Mouse (Mus musculus): ENCODE measurements around the gene Timm9. TPM values are rescaled to one million over a fixed set of nuclear protein-coding genes. Genes with fewer than 3 reads are reported as not detected.
"Not testable (repeated sequence)": the region's sequence is repeated elsewhere in the genome, so short reads cannot be mapped to it uniquely, and the experiment has no call there.

The Timm9 gene
- polyA plus RNA-seq, 1 experiment from 2014 or later: 71.4 TPM

GRCm38 (mm10) chr12:71116411-71116810 lies 20.1 kb downstream of the Timm9 start:
- Histone ChIP-seq H3K4me3 (ENCODE audit: low read depth, low read length) (no peak overlapping the region), H3K27me3 (ENCODE audit: control insufficient read depth, insufficient read depth, low read length) (no peaks in the 10 kb centered on the region), H3K36me3 (ENCODE audit: control insufficient read depth, insufficient read depth, low read length) (no peaks in the 10 kb centered on the region), H3K4me1 (ENCODE audit: control insufficient read depth, insufficient read depth, low read length) (no peaks in the 10 kb centered on the region), H3K4me2 (no peak overlapping the region), H3K27ac (ENCODE audit: low read depth, low read length) (no peak overlapping the region), H3K9me3 (ENCODE audit: control insufficient read depth, low read length) (no peaks in the 10 kb centered on the region), H3K9ac (ENCODE audit: low read length) (no peak overlapping the region)
- DNase-seq (ENCODE audit: low spot score, missing footprints) (no peak), ATAC-seq (ENCODE audit: low FRiP score) (no peak)
- WGBS: 85% methylated on average over 5 of the region's 5 CpGs

GRCm38 (mm10) chr12:71113675-71114288 lies 22.7 kb downstream of the Timm9 start:
- Histone ChIP-seq H3K4me3 (ENCODE audit: low read depth, low read length) (no peak overlapping the region), H3K4me2 (no peak overlapping the region), H3K36me3 (ENCODE audit: control insufficient read depth, insufficient read depth, low read length) (no peaks in the 10 kb centered on the region), H3K9ac (ENCODE audit: low read length) (no peak overlapping the region), H3K9me3 (ENCODE audit: control insufficient read depth, low read length) (no peaks in the 10 kb centered on the region), H3K27me3 (ENCODE audit: control insufficient read depth, insufficient read depth, low read length) (no peaks in the 10 kb centered on the region), H3K4me1 (ENCODE audit: control insufficient read depth, insufficient read depth, low read length) (no peaks in the 10 kb centered on the region), H3K27ac (ENCODE audit: low read depth, low read length) (no peak overlapping the region)
- WGBS: 31% methylated on average over 12 of the region's 12 CpGs
- DNase-seq (ENCODE audit: low spot score, missing footprints): no peak
- no peak for ATAC-seq (ENCODE audit: low FRiP score)

- DNase-seq (ENCODE audit: low spot score, missing footprints) (no peak), ATAC-seq (ENCODE audit: low FRiP score) (no peak)
- no peak overlapping the region for H3K27ac ChIP-seq (ENCODE audit: low read depth, low read length)
- no peak overlapping the region for H3K4me2 ChIP-seq
- no peak overlapping the region for H3K9ac ChIP-seq (ENCODE audit: low read length)
- H3K27me3 ChIP-seq (ENCODE audit: control insufficient read depth, insufficient read depth, low read length): no peaks in the 10 kb centered on the region
- 87% methylated on average over 10 of the region's 10 CpGs for WGBS
- no peak overlapping the region for H3K4me3 ChIP-seq (ENCODE audit: low read depth, low read length)
- no peaks in the 10 kb centered on the region for H3K9me3 ChIP-seq (ENCODE audit: control insufficient read depth, low read length)
- H3K36me3 ChIP-seq (ENCODE audit: control insufficient read depth, insufficient read depth, low read length): no peaks in the 10 kb centered on the region
- no peaks in the 10 kb centered on the region for H3K4me1 ChIP-seq (ENCODE audit: control insufficient read depth, insufficient read depth, low read length)
Measured at GRCm38 (mm10) chr12:71113074-71113473, 23.4 kb downstream of the Timm9 start.

DNA sequence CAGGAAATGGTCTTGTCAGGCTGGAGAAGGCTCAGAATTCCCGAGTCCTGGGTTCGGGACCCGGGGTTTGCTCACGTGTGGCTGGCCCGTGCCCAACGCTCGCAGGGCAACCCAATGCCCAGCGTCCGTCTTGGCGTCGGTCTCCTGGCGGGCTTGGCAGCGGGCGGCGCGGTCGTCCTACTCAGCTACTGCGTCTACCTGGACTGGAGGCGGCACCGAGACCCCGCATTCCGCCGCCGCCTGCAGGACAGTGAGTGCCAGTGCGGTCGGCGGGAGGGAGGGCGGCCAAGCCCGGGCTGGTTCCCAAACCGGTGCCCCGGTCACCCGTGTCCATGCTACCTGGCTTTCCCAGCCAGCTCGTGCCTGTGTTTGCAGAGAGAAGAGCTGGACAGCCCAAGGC lies 25.2 kb downstream of the Timm9 start, which contains the start of gene Tomm20l:
TSS of gene Tomm20l (plus strand) at position 98 of the 400 bp plus-strand sequence.
- no peaks in the 10 kb centered on the region for H3K4me1 ChIP-seq (ENCODE audit: control insufficient read depth, insufficient read depth, low read length)
- H3K27me3 ChIP-seq (ENCODE audit: control insufficient read depth, insufficient read depth, low read length): no peaks in the 10 kb centered on the region
- 9% methylated on average over 33 of the region's 33 CpGs for WGBS
- H3K4me3 ChIP-seq (ENCODE audit: low read depth, low read length): peak within 1 kb of the TSS; percentile 17; the same call in 1 of the 2 replicates
- ATAC-seq (ENCODE audit: low FRiP score) (no peak), DNase-seq (ENCODE audit: low spot score, missing footprints) (peak; percentile 87)
- peak within 1 kb of the TSS; percentile 27; the same call in 1 of the 2 replicates for H3K9ac ChIP-seq (ENCODE audit: low read length)
- H3K9me3 ChIP-seq (ENCODE audit: control insufficient read depth, low read length): no peaks in the 10 kb centered on the region
- H3K36me3 ChIP-seq (ENCODE audit: control insufficient read depth, insufficient read depth, low read length): no peaks in the 10 kb centered on the region
- H3K4me2 ChIP-seq: peak within 1 kb of the TSS; percentile 38; the same call in 1 of the 2 replicates
- H3K27ac ChIP-seq (ENCODE audit: low read depth, low read length): no peak within 1 kb of the TSS

DNA sequence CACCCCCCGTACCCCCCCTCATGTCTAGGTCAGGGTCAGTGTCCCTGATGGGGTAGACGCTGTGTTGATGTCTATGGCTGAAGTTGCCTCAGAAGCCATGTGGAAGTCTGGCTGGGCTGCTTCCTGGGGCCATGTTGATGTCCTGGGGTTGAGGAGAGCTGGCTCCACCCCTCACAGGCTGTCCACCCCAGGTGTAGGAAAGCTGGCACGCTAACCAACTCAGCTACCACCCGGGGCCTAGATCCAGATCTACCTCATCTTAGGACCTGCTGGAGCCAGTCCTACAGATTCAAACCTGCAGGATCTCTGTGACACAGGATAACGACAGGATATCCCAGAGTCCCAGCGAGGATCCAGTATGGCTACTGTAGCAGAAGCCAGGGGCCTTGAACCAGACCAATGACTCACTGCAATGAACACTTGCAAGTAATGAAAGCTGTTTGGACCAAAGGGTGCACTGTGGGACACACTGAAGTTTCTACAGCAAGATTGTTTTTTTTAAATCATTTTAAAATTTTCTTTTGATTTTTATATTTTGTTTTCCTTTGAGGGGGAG lies 29.2 kb downstream of the Timm9 start:
- Histone ChIP-seq H3K4me3 (ENCODE audit: low read depth, low read length) (no peak overlapping the region), H3K9ac (ENCODE audit: low read length) (no peak overlapping the region), H3K4me2 (no peak overlapping the region), H3K27me3 (ENCODE audit: control insufficient read depth, insufficient read depth, low read length) (no peaks in the 10 kb centered on the region), H3K4me1 (ENCODE audit: control insufficient read depth, insufficient read depth, low read length) (no peaks in the 10 kb centered on the region), H3K9me3 (ENCODE audit: control insufficient read depth, low read length) (no peaks in the 10 kb centered on the region), H3K27ac (ENCODE audit: low read depth, low read length) (no peak overlapping the region), H3K36me3 (ENCODE audit: control insufficient read depth, insufficient read depth, low read length) (no peaks in the 10 kb centered on the region)
- ATAC-seq (ENCODE audit: low FRiP score) (no peak), DNase-seq (ENCODE audit: low spot score, missing footprints) (no peak)
- WGBS: 92% methylated on average over 6 of the region's 6 CpGs

GRCm38 (mm10) chr12:71104275-71104674 lies 32.2 kb downstream of the Timm9 start:
- not testable (repeated sequence) for H3K27me3 ChIP-seq (ENCODE audit: control insufficient read depth, insufficient read depth, low read length); H3K27ac ChIP-seq (ENCODE audit: low read depth, low read length); H3K4me1 ChIP-seq (ENCODE audit: control insufficient read depth, insufficient read depth, low read length); H3K4me3 ChIP-seq (ENCODE audit: low read depth, low read length); H3K9me3 ChIP-seq (ENCODE audit: control insufficient read depth, low read length); H3K36me3 ChIP-seq (ENCODE audit: control insufficient read depth, insufficient read depth, low read length); DNase-seq (ENCODE audit: low spot score, missing footprints); H3K9ac ChIP-seq (ENCODE audit: low read length); ATAC-seq (ENCODE audit: low FRiP score); H3K4me2 ChIP-seq
- 92% methylated on average over 4 of the region's 4 CpGs for WGBS

DNA sequence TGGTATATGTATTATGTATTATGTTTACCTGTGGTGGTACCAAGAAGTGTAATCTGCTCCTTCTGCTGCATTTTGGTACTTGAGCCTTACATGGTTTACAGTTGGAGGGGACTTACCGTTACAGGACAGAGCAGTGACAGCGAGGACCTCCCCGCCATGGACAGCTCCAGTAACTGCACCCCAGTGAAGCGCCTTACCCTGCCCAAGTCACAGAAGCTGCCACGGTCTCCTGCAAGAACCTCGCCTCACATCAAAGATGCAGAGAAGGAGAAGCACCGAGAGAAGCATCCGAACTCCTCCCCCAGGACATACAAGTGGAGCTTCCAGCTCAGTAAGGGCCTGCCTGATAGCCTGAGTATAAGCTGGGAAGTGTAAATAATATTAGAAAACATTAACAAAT lies 50.2 kb downstream of the Timm9 start:
- no peak overlapping the region for H3K9ac ChIP-seq (ENCODE audit: low read length)
- ATAC-seq (ENCODE audit: low FRiP score) (no peak), DNase-seq (ENCODE audit: low spot score, missing footprints) (no peak)
- WGBS: 92% methylated on average over 8 of the region's 8 CpGs
- peaks cover 2% of the 10 kb centered on the region; the same call in 1 of the 2 replicates for H3K36me3 ChIP-seq (ENCODE audit: control insufficient read depth, insufficient read depth, low read length)
- no peak overlapping the region for H3K4me3 ChIP-seq (ENCODE audit: low read depth, low read length)
- H3K27ac ChIP-seq (ENCODE audit: low read depth, low read length): no peak overlapping the region
- H3K4me1 ChIP-seq (ENCODE audit: control insufficient read depth, insufficient read depth, low read length): no peaks in the 10 kb centered on the region
- H3K4me2 ChIP-seq: no peak overlapping the region
- H3K9me3 ChIP-seq (ENCODE audit: control insufficient read depth, low read length): no peaks in the 10 kb centered on the region
- no peaks in the 10 kb centered on the region for H3K27me3 ChIP-seq (ENCODE audit: control insufficient read depth, insufficient read depth, low read length)

Other genes with a start within 250 kb of the Timm9 start
- 275 and 291 TPM in 2 replicates for gene Actr10, start 198.8 kb downstream of the Timm9 start, polyA plus RNA-seq (2014; fragmentation: Nextera tagmentation; extraction: Ambion mirVana)
- 654 and 676 TPM in 2 replicates for gene Psma3, start 162.1 kb downstream of the Timm9 start, polyA plus RNA-seq (2014; fragmentation: Nextera tagmentation; extraction: Ambion mirVana)
- gene Arid4a, start 120.7 kb downstream of the Timm9 start, polyA plus RNA-seq (2014; fragmentation: Nextera tagmentation; extraction: Ambion mirVana): 34.5 and 35.2 TPM in 2 replicates
- gene Tomm20l, start 25.3 kb downstream of the Timm9 start, polyA plus RNA-seq (2014; fragmentation: Nextera tagmentation; extraction: Ambion mirVana): not detected in 2 replicates
- gene 2700049A03Rik, start 164 bp upstream of the Timm9 start, polyA plus RNA-seq (2014; fragmentation: Nextera tagmentation; extraction: Ambion mirVana): 20.6 and 24.0 TPM in 2 replicates
- gene Dact1, start 173.2 kb upstream of the Timm9 start, polyA plus RNA-seq (2014; fragmentation: Nextera tagmentation; extraction: Ambion mirVana): 10.0 and 13.3 TPM in 2 replicates

Data from midbrain, embryonic 11.5 days (tissue).